Mouse (Mus musculus) urinary bladder, postnatal 36 days (tissue): ENCODE measurements around the gene Tmem51.

Experiments used
- DNase-seq, 2 experiments: peaks; one replicate each; pipeline ENCODE4 v3.0.0; 2022; ENCODE audit warnings: low spot score in 2 of 2, mixed read lengths in 1 of 2

Tmem51 gene

DNA sequence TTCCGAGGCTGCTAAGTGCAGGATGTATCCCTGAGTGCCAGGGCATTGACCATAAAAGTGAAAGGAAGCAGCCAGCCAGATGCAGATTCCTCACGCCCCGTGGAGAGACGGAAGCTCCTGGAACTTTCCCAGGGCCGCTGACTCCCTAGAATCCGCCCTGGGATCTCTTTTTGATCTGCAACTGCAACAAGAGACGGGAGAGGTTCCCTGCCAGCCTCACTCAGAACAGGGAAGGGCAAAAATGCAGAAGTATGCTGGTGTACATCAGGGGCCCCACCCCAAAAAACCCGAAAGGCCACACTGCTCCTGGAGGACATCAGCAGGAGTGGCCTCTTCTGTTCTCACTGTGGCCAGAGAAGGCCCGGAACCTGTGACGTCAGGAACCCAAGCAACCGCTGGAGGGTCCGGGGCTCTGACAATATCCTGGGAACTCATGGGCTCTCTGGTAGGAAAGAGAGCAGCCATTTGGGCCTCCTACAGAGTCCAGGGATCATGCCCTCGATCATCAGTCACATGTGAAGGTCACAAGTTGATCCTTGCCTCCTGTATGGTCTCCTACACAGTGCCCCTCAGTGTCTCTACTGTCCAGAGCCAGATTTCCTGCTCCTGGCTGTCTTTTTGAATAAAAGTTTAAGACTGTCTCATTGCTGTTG, 2.3 kb downstream of the Tmem51 start:
- peak in 1 of 2 experiments; percentile 36 for DNase-seq

GRCm38 (mm10) chr4:142080901-142081630, 3.0 kb downstream of the Tmem51 start:
- DNase-seq = no peak

- DNase-seq = no peak
Measured at GRCm38 (mm10) chr4:142080487-142080767, 3.7 kb downstream of the Tmem51 start.

DNA sequence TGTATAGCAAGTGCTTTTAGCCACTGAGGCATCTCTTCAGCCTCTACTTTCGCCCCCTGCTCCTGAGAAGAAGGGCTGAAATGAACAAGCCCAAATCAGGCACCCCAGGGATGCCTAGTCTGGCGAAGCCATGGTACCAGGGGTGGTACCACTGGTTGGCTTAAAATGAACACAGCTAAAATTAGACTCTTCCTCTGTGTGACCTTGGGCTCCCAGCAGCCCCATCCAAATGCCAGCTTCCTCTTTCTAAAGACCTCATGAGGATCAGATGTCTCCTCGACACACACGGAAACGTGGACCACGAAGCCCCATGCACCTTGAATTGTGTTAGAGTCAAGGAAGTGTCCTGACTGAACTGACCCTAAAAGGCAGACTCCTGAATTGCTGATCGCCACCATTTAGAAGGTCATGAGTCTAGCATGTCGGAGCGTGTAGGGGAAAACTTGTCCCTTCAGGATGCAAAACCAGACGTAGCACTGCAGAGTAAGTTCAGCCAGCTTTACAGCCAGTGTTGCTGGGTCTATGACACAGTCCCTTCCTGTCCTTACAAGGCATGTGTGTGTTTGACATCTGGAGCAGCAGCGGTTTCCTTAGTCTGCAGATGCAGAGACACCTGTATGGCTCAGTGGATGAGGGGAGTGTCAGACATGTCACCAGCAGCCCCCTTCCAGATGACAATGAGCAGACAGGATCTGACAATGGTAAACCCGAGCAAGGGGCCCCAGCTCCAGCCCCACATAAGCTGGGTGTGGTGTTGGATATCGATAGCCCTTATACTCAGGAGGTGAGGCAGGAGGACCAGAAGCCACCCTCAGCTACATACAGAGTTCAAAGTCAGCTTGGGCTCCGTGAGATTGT, 4.2 kb downstream of the Tmem51 start:
- no peak for DNase-seq

DNA sequence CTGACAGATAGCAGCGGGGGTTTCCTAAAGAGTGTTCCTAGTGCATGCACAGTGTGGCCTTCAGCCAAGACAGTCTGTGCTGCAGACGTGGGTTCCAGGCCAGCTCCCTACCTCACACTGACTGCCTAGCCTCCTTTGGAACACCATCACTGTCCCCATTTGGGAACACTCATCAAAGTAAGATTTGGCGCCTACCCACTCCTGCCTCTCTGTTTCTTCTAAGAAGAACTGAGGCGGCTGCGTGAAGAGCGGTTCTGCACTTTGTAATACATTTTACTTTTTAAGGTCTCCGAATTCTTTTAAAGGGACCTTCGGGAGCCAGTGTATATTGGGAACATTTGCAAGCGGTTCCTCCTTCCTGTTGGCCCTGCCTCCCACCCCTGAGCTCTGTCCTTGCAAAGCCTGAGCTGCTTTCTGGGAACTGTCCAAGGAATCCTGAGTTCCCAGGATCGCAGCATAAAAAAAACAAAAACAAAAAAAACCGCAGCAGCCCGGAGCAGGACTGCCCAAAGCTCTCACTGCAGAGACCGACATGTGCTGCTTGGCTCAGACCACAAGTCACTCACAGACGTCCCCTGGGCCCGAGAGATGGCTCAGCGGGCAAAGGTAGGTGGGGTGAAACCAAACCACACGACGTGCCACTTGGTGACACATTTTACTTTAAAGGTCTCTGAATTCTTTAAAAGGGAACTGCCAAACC, 6.4 kb downstream of the Tmem51 start:
- no peak for DNase-seq

DNA sequence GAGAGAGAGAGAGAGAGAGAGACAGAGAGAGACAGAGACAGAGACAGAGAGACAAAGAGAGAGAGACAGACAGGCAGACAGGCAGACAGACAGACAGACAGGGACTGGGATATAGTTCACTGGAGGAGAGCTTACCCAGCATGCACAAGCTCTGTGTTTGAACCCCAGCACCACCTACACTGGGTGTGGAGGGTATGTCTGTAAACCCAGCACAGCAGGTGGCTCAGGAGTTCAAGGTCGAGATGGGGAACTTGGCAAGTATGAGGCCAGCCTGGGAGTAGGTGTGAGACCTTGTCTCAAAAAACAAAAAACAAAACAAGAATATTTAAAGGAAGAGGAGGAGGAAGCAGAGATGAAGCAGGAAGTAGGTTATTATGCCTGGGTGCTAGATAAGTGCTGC, 7.2 kb downstream of the Tmem51 start:
- no peak for DNase-seq

GRCm38 (mm10) chr4:142075931-142076330, 8.2 kb downstream of the Tmem51 start:
- no peak for DNase-seq

- no peak for DNase-seq
Measured at GRCm38 (mm10) chr4:142074060-142074732, 9.9 kb downstream of the Tmem51 start.

DNA sequence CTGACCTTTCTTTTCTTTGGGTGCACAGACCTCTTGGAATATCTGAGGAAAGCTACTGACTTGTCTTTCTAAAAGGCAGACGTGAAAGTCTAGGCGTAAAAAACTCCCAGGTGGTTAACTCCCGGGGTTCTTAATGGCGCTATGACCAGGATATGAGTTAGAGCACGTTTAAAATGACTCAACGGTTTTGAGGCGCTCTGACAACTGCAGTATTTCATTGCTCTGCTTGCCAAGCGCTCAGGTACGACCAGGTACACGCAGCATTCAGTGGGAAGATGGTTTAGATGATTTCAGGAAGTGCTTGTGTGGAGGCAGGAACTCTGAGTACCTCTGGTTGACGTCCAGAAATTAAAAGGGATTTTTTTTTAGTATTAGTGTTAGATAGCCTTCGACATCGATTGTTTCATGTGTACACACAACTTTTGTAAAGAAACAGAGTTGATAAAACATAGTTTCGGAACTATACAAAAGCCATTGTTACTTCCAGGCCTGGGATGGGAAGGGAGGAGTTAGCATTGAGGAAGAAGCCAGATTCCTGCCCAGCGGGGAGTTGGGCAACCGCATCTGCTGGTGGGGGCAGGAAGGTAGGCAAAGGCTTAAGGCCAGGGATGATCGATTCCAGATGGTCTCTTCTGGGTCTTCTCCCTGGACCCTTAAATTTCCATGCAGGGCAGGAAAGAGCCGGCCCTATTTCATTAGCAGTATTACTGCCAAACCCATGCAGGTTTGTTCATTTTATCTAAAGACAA, 12.7 kb downstream of the Tmem51 start:
- no peak for DNase-seq

GRCm38 (mm10) chr4:142070840-142071239, 13.3 kb downstream of the Tmem51 start:
- peak in 1 of 2 experiments; percentile 50 for DNase-seq

DNA sequence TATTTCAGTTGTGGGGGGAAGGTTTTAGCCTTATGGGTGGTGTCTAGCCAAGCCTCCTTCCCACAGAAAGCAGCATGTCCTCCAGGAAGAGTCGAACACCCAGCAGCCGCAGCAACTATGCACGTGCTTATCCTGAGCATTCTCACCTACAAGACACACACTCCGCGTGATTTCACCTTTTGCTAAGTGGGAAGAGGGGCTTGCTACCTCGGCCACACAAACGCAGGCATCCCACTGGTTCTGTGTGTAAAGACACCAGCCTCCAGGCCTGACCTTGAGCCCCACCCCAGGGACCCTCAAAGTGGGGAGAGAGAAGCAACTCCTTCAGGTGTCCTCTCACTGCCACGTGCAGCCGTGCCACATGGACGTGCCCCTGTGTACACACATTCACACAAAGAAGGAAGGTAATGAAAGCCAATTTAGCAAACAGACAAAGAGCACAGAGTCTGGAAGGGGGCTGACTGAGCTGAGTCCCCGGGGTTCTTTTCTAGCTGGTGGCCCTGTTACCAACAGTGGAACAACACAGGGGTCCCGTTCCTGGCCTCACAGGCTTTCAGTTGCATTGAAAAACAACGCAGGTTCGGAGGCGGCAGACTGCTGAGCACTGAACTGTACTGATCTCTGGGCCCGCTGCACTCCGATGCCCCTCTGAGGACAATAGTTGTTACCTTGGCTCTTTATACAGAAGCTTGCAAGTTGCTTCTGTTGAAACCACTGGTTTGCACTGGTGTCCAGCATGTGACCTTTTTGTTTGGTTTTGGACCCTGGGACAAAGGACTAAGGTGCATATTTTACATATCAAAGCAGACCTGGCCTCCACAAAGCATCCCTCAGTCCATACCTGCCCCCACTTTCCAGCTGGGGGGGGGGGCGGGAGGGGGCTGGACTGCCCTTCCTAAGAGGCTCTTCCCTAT, 14.9 kb downstream of the Tmem51 start:
- DNase-seq = no peak

GRCm38 (mm10) chr4:142066576-142066975, 17.5 kb downstream of the Tmem51 start:
- no peak for DNase-seq

GRCm38 (mm10) chr4:142065835-142066234, 18.3 kb downstream of the Tmem51 start:
- DNase-seq = no peak

DNA sequence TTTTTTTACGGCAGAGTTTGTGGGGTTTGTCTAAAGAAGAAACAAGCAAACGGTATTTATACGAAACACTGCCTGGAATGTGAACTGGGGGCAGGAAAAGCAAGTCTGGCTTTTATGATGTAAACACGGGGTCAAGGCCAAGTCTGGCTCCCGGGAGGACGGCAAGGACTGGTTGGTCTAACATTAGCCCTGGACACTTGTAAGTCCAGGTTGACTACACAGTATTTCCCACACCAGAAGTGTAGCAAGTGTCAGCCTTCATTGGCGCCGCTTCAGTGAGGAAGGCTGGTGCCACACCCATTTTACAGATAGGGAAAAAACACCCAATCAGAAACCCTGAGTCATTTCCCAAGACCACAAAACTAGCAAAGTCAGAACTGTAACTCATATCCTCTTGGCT, 18.8 kb downstream of the Tmem51 start:
- DNase-seq = peak; percentile 60 to 74

DNA sequence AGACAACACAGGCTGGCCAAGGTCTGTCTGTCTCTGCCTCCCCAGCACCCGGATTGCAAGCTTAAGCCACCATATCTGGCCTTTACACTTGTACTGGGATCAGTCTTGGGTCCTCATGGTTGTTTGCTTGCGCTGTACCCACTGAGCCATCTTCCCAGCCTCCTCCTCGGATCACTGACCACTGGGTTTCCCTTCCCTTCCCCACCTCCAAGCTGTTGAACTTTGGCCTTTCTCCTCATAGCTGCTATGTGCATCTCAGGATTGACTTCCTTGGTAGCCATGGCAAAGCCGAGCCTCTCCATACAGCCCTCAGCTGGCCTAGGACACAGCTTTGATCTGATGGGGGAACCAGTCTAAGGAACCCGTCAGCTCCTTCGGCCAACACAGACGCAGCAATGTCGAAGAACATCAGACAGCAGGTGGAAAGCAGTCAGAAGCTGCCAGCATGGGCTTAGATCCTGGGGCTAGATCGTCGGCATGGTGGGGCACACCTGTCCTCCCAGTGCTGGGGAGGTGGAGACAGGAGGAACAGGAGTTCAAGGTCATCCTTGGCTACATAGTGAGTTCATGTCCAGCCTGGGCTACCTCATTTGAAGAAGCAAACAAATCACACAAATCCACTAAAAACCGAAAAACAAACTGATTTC, 19.4 kb downstream of the Tmem51 start:
- DNase-seq = no peak

- no peak for DNase-seq
Measured at GRCm38 (mm10) chr4:142063057-142063534, 21.0 kb downstream of the Tmem51 start.

DNA sequence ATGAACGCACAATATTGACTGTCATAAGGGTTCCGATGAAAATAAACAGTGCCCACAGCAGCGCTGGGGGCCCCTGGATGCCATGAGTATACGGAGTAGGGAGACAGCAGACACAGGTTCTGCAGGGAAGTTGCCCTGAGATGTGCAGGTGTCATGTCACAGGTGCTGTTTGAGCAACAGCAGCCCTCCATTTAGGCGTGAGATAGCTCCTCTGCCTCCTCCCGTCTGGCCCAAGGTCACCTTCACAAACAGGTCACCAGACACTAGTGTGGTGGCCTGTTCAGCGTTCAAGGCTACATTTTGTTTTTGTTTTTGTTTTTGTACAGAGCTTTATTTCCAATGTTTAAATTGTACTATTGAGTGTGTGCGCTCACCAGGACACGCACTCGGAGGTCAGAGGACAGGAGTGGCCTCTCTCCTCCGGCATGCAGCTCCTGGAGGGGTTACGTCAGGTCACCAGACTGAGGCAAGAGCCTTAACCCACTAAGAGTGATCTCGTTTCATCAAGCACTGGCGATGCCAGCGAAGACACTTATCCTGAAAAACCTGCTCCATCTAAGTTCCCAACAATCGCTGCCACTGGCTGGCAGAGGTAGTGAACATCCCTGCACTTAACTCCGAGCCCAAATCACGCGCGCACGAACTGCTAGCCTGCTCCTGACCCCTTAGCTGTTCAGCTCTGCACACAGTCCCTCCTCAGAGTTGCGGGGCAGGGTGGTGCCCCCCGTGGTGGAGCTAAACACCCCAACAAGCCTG, 22.4 kb downstream of the Tmem51 start:
- no peak for DNase-seq
